Mouse (Mus musculus) c-Kit-positive CD71-negative TER-119-negative erythroid progenitor cells, embryonic 14.5 days (primary cell): ENCODE measurements around the gene Zfp82.
A peak's percentile ranks its signal among the peaks of the same experiment; 100 is the strongest.
"Not testable (repeated sequence)": the region's sequence is repeated elsewhere in the genome, so short reads cannot be mapped to it uniquely, and the experiment has no call there.

Source experiments
- DNase-seq: peaks from one replicate; pipeline ENCODE4 v3.0.0-alpha.2; 2013; ENCODE audit warnings: low read depth

Zfp82 gene

GRCm38 (mm10) chr7:30072146-30073028, at the start of gene Zfp82:
Gene Zfp82, minus strand, starts transcription at chr7:30072900.
- DNase-seq: peak; percentile 74

- DNase-seq: no peak
Measured at GRCm38 (mm10) chr7:30122188-30122530, 49.5 kb upstream of the Zfp82 start.

GRCm38 (mm10) chr7:30121308-30122187, 48.8 kb upstream of the Zfp82 start, which contains the start of gene Zfp382:
Gene Zfp382, plus strand, starts transcription at chr7:30121942.
- peak; percentile 81 for DNase-seq

GRCm38 (mm10) chr7:30117935-30118334, 45.2 kb upstream of the Zfp82 start:
- DNase-seq: not testable (repeated sequence)

GRCm38 (mm10) chr7:30116076-30116475, 43.4 kb upstream of the Zfp82 start:
- DNase-seq: no peak

- DNase-seq: no peak
Measured at GRCm38 (mm10) chr7:30099297-30099696, 26.6 kb upstream of the Zfp82 start.

- DNase-seq: no peak
Measured at GRCm38 (mm10) chr7:30095551-30096125, 22.9 kb upstream of the Zfp82 start.

- DNase-seq: peak; percentile 83
Measured at GRCm38 (mm10) chr7:30094646-30095429, 22.1 kb upstream of the Zfp82 start, which contains the start of gene Zfp260. Gene Zfp260, plus strand, starts transcription at chr7:30094777.

GRCm38 (mm10) chr7:30093918-30094415, 21.3 kb upstream of the Zfp82 start:
- DNase-seq: no peak

- DNase-seq: no peak
Measured at GRCm38 (mm10) chr7:30092666-30093065, 20.0 kb upstream of the Zfp82 start.

- no peak for DNase-seq
Measured at GRCm38 (mm10) chr7:30090970-30091585, 18.4 kb upstream of the Zfp82 start.

GRCm38 (mm10) chr7:30090092-30090969, 17.6 kb upstream of the Zfp82 start, which contains the start of the genes Gm26920 and Zfp566:
Gene Gm26920, minus strand, starts transcription at chr7:30090410.
Gene Zfp566, minus strand, starts transcription at chr7:30090527.
- peak; percentile 97 for DNase-seq

GRCm38 (mm10) chr7:30089405-30089804, 16.7 kb upstream of the Zfp82 start:
- DNase-seq: no peak

GRCm38 (mm10) chr7:30086524-30086923, 13.8 kb upstream of the Zfp82 start:
- no peak for DNase-seq

GRCm38 (mm10) chr7:30064622-30065021, 8.1 kb downstream of the Zfp82 start:
- no peak for DNase-seq

- no peak for DNase-seq
Measured at GRCm38 (mm10) chr7:30062478-30062877, 10.2 kb downstream of the Zfp82 start.

GRCm38 (mm10) chr7:30060341-30060740, 12.4 kb downstream of the Zfp82 start:
- DNase-seq: no peak

- no peak for DNase-seq
Measured at GRCm38 (mm10) chr7:30053591-30053990, 19.1 kb downstream of the Zfp82 start.

GRCm38 (mm10) chr7:30050882-30051548, 21.7 kb downstream of the Zfp82 start, which contains the start of gene Zfp14:
Gene Zfp14, minus strand, starts transcription at chr7:30051380.
- DNase-seq: peak; percentile 67
